Mouse (Mus musculus) forebrain, embryonic 11.5 days (tissue): ENCODE results near the gene 4930535I16Rik. TPM values are rescaled to one million over a fixed set of nuclear protein-coding genes. Genes with fewer than 3 reads are reported as not detected.

Experiments
- ATAC-seq: fragments of 200-750 bp; cut with Nextera tagmentation; replicated peaks from 2 replicates; pipeline ENCODE4 v1.8.0; 2017; ENCODE audit warnings: moderate TSS enrichment; ENCODE audit not compliant: low FRiP score
- DNase-seq: peaks from one replicate; pipeline ENCODE4 v3.0.0-alpha.2; 2017; ENCODE audit warnings: low spot score
- H3K27ac ChIP-seq: fragments of 300-500 bp; sonication (generic); 2 replicates; pipeline ENCODE4 v1.5.1; 2014; ENCODE audit warnings: low read depth, low read length
- H3K27me3 ChIP-seq: fragments of 300-500 bp; sonication (generic); 2 replicates; pipeline ENCODE4 v1.6.1; 2014; ENCODE audit warnings: mild to moderate bottlenecking, low read length, mixed read lengths; ENCODE audit not compliant: control insufficient read depth, insufficient read depth
- H3K36me3 ChIP-seq: fragments of 300-500 bp; sonication (generic); 2 replicates; pipeline ENCODE4 v1.6.1; 2014; ENCODE audit warnings: mild to moderate bottlenecking, low read length, moderate library complexity, mixed read lengths; ENCODE audit not compliant: control insufficient read depth, insufficient read depth
- H3K4me1 ChIP-seq: fragments of 300-500 bp; sonication (generic); replicated peaks from 2 replicates; pipeline ENCODE4 v1.6.1; 2014; ENCODE audit warnings: low read length, mixed read lengths; ENCODE audit not compliant: control insufficient read depth, insufficient read depth
- H3K4me2 ChIP-seq: fragments of 300-500 bp; sonication (generic); 2 replicates; pipeline ENCODE4 v1.6.1; 2014; ENCODE audit warnings: low read depth, mild to moderate bottlenecking, low read length, moderate library complexity, mixed read lengths; ENCODE audit not compliant: severe bottlenecking
- H3K4me3 ChIP-seq: fragments of 300-500 bp; sonication (generic); 2 replicates; pipeline ENCODE4 v1.5.1; 2014; ENCODE audit warnings: low read depth, low read length
- H3K9ac ChIP-seq: fragments of 300-500 bp; sonication (generic); 2 replicates; pipeline ENCODE4 v1.6.1; 2014; ENCODE audit warnings: low read length
- H3K9me3 ChIP-seq: fragments of 300-500 bp; sonication (generic); 2 replicates; pipeline ENCODE4 v1.6.1; 2016; ENCODE audit warnings: low read length, mixed read lengths; ENCODE audit not compliant: control insufficient read depth
- WGBS: fragments of 180-500 bp; shearing (Covaris S2); extraction: QIAGEN DNeasy Blood & Tissue Kit; methylation state at CpG from one replicate; pipeline ENCODE4 v1.1.7; 2014; 5-methylcytosine and 5-hydroxymethylcytosine counted together
- polyA plus RNA-seq: library from polyadenylated mRNA; unstranded; fragments of >200 nt; fragmentation: Nextera tagmentation; extraction: Ambion mirVana; gene quantifications from 2 replicates; pipeline ENCODE4 v1.2.1, GENCODE M21; 2014

The 4930535I16Rik gene
- not detected in 2 replicates for polyA plus RNA-seq

DNA sequence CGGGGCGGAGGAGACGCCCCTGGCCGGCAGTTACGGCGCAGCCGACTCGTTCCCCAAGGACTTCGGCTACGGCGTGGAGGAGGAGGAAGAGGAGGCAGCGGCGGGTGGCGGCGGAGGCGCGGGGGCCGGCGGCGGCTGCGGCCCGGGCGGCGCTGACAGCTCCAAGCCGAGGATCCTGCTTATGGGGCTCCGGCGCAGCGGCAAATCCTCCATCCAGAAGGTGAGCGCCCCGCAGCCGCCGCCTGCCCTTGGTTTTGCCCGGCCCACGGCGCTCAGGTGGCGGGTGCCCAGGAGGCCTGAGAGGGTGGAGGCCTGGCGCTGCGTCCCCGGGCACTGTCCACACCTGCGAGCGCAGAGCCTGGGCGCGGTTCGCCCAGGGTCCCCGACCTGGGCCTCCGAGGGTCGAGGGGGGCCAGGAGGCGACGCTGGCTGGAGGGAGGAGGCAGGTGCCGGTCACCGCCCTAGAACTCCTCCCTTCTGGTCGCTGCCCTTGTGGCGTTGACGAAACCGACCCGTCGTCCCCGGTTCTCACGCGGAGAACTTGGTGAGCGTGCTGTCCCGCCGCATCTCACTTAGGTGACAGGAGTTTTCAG, at the start of gene 4930535I16Rik:
Gene 4930535I16Rik (minus strand): TSS at position 475 of the 593 bp plus-strand sequence.
- Histone ChIP-seq H3K36me3 (peaks cover 8% of the 10 kb centered on the region; the same call in 1 of the 2 replicates), H3K27ac (peak within 1 kb of the TSS; percentile 70; the same call in 1 of the 2 replicates), H3K9ac (peak within 1 kb of the TSS; percentile 83), H3K9me3 (no peaks in the 10 kb centered on the region), H3K4me3 (peak within 1 kb of the TSS; percentile 68), H3K4me2 (peak within 1 kb of the TSS; percentile 81), H3K27me3 (no peaks in the 10 kb centered on the region), H3K4me1 (peaks cover 14% of the 10 kb centered on the region)
- DNase-seq = no peak
- under 1% methylated on average over 49 of the region's 63 CpGs for WGBS
- peak; percentile 58 for ATAC-seq

DNA sequence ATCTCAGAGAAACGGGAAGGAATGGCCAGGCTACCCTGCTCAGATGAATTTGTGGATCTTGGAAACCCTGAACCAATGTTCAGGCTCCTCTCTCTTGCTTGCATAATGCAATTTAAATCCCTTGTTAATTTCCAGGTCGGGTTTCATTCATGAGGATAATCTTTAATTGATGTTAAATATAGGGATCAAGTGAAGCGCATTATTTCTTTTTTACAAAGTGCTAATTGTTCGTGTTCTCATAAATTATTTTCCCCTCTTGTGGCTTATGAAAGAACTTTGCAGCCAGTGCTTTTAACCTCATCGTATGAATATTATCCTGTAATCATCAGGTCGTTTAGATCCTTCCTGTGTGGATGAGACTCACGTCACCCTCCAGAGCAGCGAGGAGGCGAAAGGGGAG, 44.9 kb upstream of the 4930535I16Rik start:
- 46% methylated on average over 9 of the region's 9 CpGs for WGBS

DNA sequence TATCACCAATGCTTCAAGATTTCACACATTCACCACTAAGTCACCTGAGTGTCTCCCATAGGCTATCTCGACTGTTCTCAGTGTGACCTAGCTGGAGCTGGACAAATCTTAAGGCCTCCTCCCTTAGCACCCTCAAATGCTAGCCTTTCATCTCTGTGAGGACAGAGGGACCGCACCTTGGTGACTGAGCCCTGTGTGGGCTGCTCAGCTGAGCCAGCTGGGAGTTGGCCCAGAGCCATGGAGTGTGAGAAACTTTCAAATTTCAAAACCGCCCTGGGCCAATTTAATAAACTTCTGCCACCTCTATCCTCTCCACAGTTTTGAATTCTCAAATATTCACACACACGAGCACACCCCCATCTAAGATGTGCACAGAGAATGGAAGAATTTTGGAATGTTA, 43.1 kb upstream of the 4930535I16Rik start:
- peaks cover 11% of the 10 kb centered on the region; the same call in 1 of the 2 replicates for H3K27me3 ChIP-seq
- 63% methylated on average over 4 of the region's 4 CpGs for WGBS

More for the DNA sequence above, 44.9 kb upstream of the 4930535I16Rik start:
- H3K4me1 ChIP-seq = peaks cover 6% of the 10 kb centered on the region; the same call in 1 of the 2 replicates
- H3K27me3 ChIP-seq = peaks cover 2% of the 10 kb centered on the region; the same call in 1 of the 2 replicates
- DNase-seq = no peak
- no peak for ATAC-seq
- no peak overlapping the region for H3K9ac ChIP-seq
- no peak overlapping the region for H3K4me3 ChIP-seq
- no peaks in the 10 kb centered on the region for H3K9me3 ChIP-seq
- no peak overlapping the region for H3K4me2 ChIP-seq
- no peak overlapping the region for H3K27ac ChIP-seq
- no peaks in the 10 kb centered on the region for H3K36me3 ChIP-seq

DNA sequence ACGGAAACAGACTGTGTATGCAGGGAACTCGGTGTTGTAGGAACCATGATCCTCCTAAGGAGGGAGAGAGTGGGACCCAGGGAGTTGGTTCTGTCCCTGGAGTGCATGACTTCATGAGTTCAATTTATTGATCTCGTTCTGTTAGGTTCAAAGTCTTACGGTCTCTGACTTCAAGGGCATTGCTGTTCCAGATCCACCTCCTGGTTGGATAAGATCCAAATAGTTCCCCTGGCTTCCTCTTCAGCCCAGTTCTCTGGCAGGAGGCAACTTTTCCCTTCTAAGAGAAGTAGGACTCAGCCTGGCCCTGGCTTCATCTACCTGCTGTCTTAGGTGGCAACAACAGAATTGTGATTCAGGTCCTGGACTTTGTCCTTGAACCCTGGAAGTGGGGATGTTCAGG, 40.1 kb upstream of the 4930535I16Rik start:
- Histone ChIP-seq H3K4me2 (no peak overlapping the region), H3K4me1 (peaks cover 6% of the 10 kb centered on the region; the same call in 1 of the 2 replicates), H3K4me3 (no peak overlapping the region), H3K9ac (no peak overlapping the region), H3K9me3 (no peaks in the 10 kb centered on the region), H3K27me3 (peaks cover 9% of the 10 kb centered on the region; the same call in 1 of the 2 replicates), H3K36me3 (no peaks in the 10 kb centered on the region), H3K27ac (no peak overlapping the region)
- ATAC-seq (no peak), DNase-seq (no peak)
- WGBS = 71% methylated on average over 4 of the region's 4 CpGs

More for the DNA sequence above, 43.1 kb upstream of the 4930535I16Rik start:
- no peak overlapping the region for H3K4me2 ChIP-seq
- DNase-seq = no peak
- ATAC-seq = no peak
- H3K4me3 ChIP-seq = no peak overlapping the region
- no peaks in the 10 kb centered on the region for H3K36me3 ChIP-seq
- no peaks in the 10 kb centered on the region for H3K9me3 ChIP-seq
- H3K4me1 ChIP-seq = peaks cover 6% of the 10 kb centered on the region; the same call in 1 of the 2 replicates
- H3K9ac ChIP-seq = no peak overlapping the region
- H3K27ac ChIP-seq = no peak overlapping the region

DNA sequence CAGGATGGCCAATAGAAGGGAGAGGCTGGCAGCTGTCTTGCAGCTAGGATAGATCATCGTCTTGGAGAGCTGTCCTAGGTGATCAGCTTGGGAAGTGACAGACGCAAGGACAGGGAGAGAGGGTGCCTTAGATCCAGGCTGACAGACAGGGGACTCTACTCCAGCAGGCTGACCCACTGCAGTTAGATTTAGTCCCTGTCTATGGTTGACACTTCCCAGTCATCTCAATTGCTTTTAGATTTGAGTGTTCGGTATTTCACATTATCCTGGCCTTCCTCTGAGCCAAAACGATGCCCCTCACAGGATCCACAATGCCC, 39.6 kb upstream of the 4930535I16Rik start:
- H3K27ac ChIP-seq = no peak overlapping the region
- 51% methylated on average over 4 of the region's 4 CpGs for WGBS
- H3K4me2 ChIP-seq = peak overlapping the region; percentile 45; the same call in 1 of the 2 replicates
- DNase-seq (no peak), ATAC-seq (no peak)
- peaks cover 6% of the 10 kb centered on the region; the same call in 1 of the 2 replicates for H3K4me1 ChIP-seq
- H3K9ac ChIP-seq = no peak overlapping the region
- H3K4me3 ChIP-seq = no peak overlapping the region
- peaks cover 9% of the 10 kb centered on the region; the same call in 1 of the 2 replicates for H3K27me3 ChIP-seq
- no peaks in the 10 kb centered on the region for H3K36me3 ChIP-seq
- H3K9me3 ChIP-seq = no peaks in the 10 kb centered on the region

DNA sequence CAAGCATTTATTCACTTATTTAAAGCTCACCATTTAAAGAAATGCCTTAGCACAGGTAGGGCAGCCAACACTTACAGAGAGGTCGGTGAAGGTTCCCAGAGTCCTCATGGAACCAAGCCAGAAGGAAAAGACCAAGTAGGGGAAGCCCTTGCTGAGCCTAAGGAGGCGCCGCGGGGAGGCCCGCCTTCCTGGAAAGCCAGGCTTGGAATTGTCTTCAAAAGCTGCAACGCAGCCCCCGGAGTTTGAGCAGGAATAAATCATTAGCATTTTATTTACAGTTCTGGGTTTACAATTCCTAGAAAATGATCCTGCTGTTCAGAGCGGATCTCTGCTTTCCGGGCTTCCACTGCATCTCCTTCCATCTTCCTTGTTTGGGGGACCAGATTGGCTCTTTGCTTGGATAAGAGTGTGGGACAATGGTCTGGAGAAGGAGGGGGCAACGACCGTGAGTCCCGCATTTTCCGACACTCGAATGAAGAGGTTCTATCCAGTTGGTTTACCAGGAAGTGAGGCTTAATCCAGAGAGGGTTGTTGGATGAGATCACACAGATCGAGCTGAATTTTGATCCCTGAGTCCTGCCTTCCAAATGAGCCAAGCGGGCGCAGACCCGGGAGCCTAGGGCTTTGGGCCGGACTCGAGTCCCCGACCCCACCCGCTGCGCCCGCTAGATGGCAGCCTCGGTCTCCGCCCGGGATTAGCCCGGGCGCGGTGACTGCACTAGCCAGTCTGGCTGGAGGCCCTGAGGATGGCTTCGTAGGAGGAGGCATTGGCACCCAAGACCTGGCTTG, 39.1 kb upstream of the 4930535I16Rik start:
- DNase-seq (peak; percentile 95), ATAC-seq (peak; percentile 80)
- peak overlapping the region; percentile 10; the same call in 1 of the 2 replicates for H3K4me3 ChIP-seq
- WGBS = 6% methylated on average over 31 of the region's 31 CpGs
- no peaks in the 10 kb centered on the region for H3K9me3 ChIP-seq
- peak overlapping the region; percentile 28; the same call in 1 of the 2 replicates for H3K9ac ChIP-seq
- peaks cover 9% of the 10 kb centered on the region; the same call in 1 of the 2 replicates for H3K27me3 ChIP-seq
- no peak overlapping the region for H3K27ac ChIP-seq
- H3K36me3 ChIP-seq = no peaks in the 10 kb centered on the region
- H3K4me1 ChIP-seq = peaks cover 3% of the 10 kb centered on the region; the same call in 1 of the 2 replicates
- peak overlapping the region; percentile 45 for H3K4me2 ChIP-seq

DNA sequence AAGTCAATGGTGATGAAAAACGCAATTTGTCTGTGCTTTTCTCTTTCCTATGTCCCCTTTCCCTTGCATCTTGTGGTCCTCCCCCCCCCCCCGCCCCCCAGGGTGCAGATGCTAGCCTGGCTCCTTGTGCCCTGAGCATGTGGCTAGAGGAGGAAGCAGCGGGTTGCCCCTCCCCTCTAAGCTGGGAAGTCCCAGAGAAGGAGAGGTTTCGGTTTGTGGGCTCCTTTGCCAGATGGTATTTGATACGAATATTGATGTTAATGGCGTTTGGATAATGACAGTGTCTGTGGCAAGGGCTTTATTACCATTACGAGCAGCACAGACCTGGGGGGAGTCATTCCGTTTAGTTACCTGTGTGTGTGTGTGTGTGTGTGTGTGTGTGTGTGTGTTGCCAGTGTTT, 34.2 kb upstream of the 4930535I16Rik start:
- Histone ChIP-seq H3K9ac (no peak overlapping the region), H3K4me1 (no peaks in the 10 kb centered on the region; the same call in 1 of the 2 replicates), H3K27me3 (peaks cover 7% of the 10 kb centered on the region; the same call in 1 of the 2 replicates), H3K9me3 (no peaks in the 10 kb centered on the region), H3K4me2 (no peak overlapping the region), H3K27ac (no peak overlapping the region), H3K4me3 (no peak overlapping the region), H3K36me3 (no peaks in the 10 kb centered on the region)
- 62% methylated on average over 7 of the region's 8 CpGs for WGBS
- no peak for DNase-seq
- no peak for ATAC-seq

DNA sequence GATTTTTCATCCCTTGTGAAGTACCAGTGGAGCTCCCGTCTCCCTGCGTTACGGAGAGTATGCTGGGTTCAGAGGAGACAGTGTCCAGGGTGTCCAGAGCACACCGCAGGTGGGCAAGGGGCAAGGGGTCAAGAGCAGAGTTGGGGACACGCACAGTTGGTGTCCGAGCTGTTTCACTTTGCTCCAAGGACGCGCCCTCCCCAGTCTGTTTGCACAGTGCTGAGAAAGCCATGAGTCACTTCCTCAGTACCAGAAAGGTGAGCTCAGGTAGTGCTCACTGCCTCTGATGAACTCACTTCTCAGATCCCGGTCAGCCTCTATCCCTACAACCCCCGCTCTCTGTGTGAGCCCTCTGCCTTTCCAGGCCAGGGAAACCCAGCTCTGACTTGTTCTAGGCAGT, 31.8 kb upstream of the 4930535I16Rik start:
- H3K4me2 ChIP-seq = no peak overlapping the region
- H3K36me3 ChIP-seq = no peaks in the 10 kb centered on the region
- ATAC-seq (no peak), DNase-seq (no peak)
- H3K27me3 ChIP-seq = no peaks in the 10 kb centered on the region
- H3K9me3 ChIP-seq = no peaks in the 10 kb centered on the region
- WGBS = 82% methylated on average over 10 of the region's 10 CpGs
- H3K4me3 ChIP-seq = no peak overlapping the region
- H3K9ac ChIP-seq = no peak overlapping the region
- H3K4me1 ChIP-seq = no peaks in the 10 kb centered on the region
- no peak overlapping the region for H3K27ac ChIP-seq
